Mouse (Mus musculus): ENCODE measurements around the gene Gstp2.

DNA sequence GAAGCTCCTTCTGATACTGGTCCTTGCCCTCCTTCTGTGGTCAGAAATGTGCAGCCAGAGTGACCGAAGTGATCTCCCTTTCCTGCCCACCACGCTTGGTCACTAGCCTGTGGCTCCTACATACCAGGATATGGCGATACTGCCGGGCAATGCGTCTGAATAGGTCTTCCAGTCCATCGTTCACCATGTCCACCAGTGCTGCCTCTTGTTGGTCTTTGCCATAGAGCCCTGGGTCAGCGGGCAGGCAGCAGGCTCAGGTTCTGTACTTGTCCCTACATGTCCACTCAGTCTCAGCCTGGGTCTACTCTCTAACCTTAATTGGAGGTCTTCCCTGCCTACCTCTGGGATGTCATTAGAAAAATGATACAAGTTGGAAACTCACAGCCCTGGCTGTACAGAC lies 12.1 kb upstream of the Gstp2 start:
- TF ChIP-seq POLR2A (IDR thresholded peaks at IDR 0.05; ENCODE audit: insufficient read depth, low read length) (no peak), CTCF (IDR thresholded peaks at IDR 0.05; ENCODE audit: low read depth, low read length) (no peak)
